Mouse (Mus musculus) embryo, embryonic 10 days (tissue): ENCODE results near the gene A1bg.

Source experiments
- DNase-seq: peaks from one replicate; pipeline ENCODE4 v3.0.0-alpha.2; 2015; ENCODE audit warnings: low spot score

Gene A1bg

GRCm38 (mm10) chr15:60922912-60923311 lies at the start of gene A1bg:
Gene A1bg, minus strand, starts transcription at chr15:60923012.
- DNase-seq: no peak

GRCm38 (mm10) chr15:60968549-60968861 lies 45.7 kb upstream of the A1bg start:
- DNase-seq: no peak

- peak; percentile 60 for DNase-seq
Observed at GRCm38 (mm10) chr15:60967841-60968548, 45.2 kb upstream of the A1bg start.

GRCm38 (mm10) chr15:60925686-60926085 lies 2.9 kb upstream of the A1bg start:
- DNase-seq: no peak

- DNase-seq: no peak
Observed at GRCm38 (mm10) chr15:60903763-60904697, 18.8 kb downstream of the A1bg start.

- DNase-seq: no peak
Observed at GRCm38 (mm10) chr15:60898187-60898965, 24.4 kb downstream of the A1bg start.

GRCm38 (mm10) chr15:60896040-60896439 lies 26.8 kb downstream of the A1bg start:
- DNase-seq: no peak

- DNase-seq: no peak
Observed at GRCm38 (mm10) chr15:60892976-60893463, 29.8 kb downstream of the A1bg start.

GRCm38 (mm10) chr15:60888724-60889123 lies 34.1 kb downstream of the A1bg start:
- no peak for DNase-seq

GRCm38 (mm10) chr15:60875721-60876120 lies 47.1 kb downstream of the A1bg start:
- no peak for DNase-seq

- no peak for DNase-seq
Observed at GRCm38 (mm10) chr15:60862417-60862816, 60.4 kb downstream of the A1bg start.

GRCm38 (mm10) chr15:60855112-60855511 lies 67.7 kb downstream of the A1bg start:
- DNase-seq: no peak

GRCm38 (mm10) chr15:60854151-60854550 lies 68.7 kb downstream of the A1bg start:
- DNase-seq: no peak

- DNase-seq: peak; percentile 68
Observed at GRCm38 (mm10) chr15:60853231-60853999, 69.4 kb downstream of the A1bg start, which contains the start of gene Fam84b. Gene Fam84b, minus strand, starts transcription at chr15:60853778.

- no peak for DNase-seq
Observed at GRCm38 (mm10) chr15:60848630-60849029, 74.2 kb downstream of the A1bg start.
